Mouse (Mus musculus): ENCODE results near the gene Snx17. TPM values are rescaled to one million over a fixed set of nuclear protein-coding genes. Genes with fewer than 3 reads are reported as not detected.

The Snx17 gene
- total RNA-seq (2021): 100 to 1,000 TPM; 113 TPM
- long read RNA-seq, experiment 1, transcript Snx17-201 (15 exons, 2,018 nt): major isoform, 104 of 126 reads
- long read RNA-seq, experiment 1, partial matches to known transcripts: 15 of 126 reads
- long read RNA-seq, experiment 1, other reads (novel, unspliced or antisense): 5 of 126 reads
- long read RNA-seq, experiment 2, transcript Snx17-202 (16 exons, 2,019 nt): minor isoform, 5 of 323 reads
- long read RNA-seq, experiment 2, transcript Snx17-201 (15 exons, 2,018 nt): major isoform, 266 of 323 reads
- long read RNA-seq, experiment 2, partial matches to known transcripts: 26 of 323 reads
- long read RNA-seq, experiment 2, other reads (novel, unspliced or antisense): 26 of 323 reads

- DNase-seq (ENCODE audit: low spot score in 2 of 2): peak; percentile 98 to 99
These were observed at the start of gene Snx17, which contains the start of gene Eif2b4 for GRCm38 (mm10) chr5:31192939-31193630. Gene Snx17 (plus strand): TSS chr5:31193227. Gene Eif2b4 (minus strand): TSS chr5:31193430.

DNA sequence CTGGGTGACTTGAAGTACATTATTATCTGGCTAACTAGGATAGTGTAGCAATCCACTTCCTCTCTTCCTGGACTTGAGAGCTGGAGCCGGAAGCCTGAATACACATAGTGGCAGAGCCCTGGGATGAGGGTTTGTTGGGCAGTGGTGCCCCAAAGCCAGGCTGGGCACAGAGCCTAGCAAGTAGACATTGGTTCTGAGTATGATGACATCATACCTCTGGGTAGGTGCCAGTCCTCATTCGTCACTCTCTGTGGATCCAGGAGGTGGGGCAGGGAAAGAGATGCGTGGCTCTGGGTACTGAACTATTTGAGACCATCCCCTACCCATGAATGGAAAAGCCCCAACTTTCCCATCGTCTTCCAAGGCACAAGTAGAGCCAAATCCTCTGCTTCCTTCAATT is 43.2 kb upstream of the Snx17 start:
- DNase-seq (ENCODE audit: low spot score in 2 of 2): no peak

DNA sequence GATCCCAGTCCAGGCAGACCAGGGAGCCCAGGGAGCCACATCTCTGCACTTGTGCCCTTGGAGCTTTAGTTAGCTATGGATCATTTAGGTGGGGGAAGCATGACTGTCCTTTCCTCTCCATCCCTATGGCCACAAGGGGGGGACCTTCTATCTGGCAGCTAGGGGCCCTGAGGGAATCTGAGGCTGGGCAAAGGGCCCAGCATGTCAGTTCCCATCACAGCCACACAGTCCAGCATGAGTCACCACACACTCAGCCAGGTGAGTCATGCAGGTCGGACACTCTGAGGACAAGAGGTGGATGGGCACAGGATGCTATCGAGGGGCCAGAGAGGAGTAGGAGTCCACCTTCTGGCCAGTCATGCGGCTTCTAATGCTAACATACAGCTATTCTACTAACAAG is 41.3 kb upstream of the Snx17 start:
- DNase-seq (ENCODE audit: low spot score in 2 of 2): no peak

- DNase-seq (ENCODE audit: low spot score in 2 of 2): no peak
These were observed 39.4 kb upstream of the Snx17 start for GRCm38 (mm10) chr5:31153516-31154151.

GRCm38 (mm10) chr5:31154152-31154553 is 38.9 kb upstream of the Snx17 start, which contains the start of gene Mpv17:
Gene Mpv17 (minus strand): TSS chr5:31154251.
- DNase-seq (ENCODE audit: low spot score in 2 of 2): peak; percentile 52 to 63

DNA sequence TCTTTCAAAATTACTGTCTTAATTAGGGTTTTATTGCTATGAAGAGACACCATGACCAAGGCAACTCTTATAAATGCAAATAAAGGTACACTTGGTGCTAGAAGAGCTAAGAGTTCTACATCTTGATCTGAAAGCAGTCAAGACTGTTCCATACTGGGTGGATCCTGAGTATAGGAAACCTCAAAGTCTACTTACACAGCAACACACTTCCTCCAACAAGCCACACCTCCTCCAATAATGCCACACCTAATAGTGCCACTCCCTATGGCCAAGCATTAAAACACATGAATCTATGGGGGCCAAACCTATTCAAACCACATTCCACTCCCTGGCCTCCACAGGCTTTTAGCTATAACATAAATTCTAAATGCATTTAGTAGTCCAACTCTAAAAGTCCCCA is 30.6 kb upstream of the Snx17 start:
- DNase-seq (ENCODE audit: low spot score in 2 of 2): no peak

DNA sequence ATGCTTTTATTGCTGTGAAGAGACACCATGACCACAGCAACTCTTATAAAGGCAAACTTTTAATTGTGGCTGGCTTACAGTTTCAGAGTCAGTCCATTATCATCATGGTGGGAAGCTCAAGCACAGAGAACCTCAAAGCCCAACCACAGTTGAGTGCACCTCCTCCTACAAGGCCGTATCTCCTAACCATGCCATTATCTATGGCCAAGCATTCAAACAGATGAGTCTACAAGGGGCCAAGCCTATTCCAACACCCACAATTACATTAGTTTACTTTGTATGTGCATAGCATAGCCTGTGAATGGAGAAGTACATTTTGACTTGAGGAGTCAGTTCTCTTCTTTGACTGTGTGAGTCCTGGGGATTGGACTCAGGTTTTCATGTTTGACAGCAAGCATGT is 28.1 kb upstream of the Snx17 start:
- no peak for DNase-seq (ENCODE audit: low spot score in 2 of 2)

- no peak for DNase-seq (ENCODE audit: low spot score in 2 of 2)
These were observed 24.4 kb upstream of the Snx17 start for GRCm38 (mm10) chr5:31168630-31169029.

- DNase-seq (ENCODE audit: low spot score in 2 of 2): peak in 1 of 2 experiments; percentile 20
These were observed 13.7 kb upstream of the Snx17 start for GRCm38 (mm10) chr5:31179301-31179765.

DNA sequence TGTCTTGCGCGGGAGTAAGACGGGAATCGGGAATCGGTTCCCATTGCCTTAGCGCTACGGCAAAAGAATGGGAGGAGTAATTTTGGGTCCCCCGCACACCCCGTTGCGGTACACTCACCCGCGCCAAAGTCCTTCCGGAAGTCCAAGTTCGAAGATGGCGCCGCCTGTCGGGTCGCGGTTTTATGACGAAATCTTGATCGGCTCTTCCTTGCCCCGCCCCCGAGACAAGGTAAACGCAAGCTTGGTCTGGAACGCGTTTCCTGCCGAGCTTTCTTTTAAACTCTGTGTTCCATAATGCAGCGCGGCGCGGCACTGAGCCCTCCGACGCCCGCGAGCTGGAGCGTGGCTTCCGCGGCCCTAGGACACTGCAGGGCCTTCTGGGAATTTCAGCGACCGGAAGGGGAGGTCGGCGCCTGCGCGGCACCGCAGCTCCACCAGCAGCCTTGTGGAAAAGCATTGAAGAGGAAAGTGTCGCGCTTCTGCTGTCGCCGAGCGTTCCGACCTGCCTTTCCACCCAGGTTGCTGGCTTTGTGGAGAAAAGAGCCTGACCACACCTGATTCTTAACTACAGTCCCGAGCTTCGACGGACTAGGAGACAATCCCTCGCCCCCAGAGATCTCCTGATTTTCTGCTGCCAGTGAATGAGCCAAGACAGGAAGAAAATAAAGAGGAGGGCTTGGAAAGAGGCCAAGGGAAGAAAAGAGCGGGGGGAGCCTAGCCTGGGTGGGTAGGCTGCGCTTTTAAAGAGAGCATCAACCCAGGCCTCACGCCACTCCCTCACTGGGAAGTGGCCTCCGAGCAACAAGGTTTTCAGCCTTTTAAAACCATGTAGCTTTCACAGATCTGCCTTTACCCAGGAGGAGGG is 13.0 kb upstream of the Snx17 start, which contains the start of the genes Gm29609 and Gtf3c2:
Gene Gm29609, minus strand, starts transcription at position 146 of the 865 bp plus-strand sequence.
Gene Gtf3c2, minus strand, starts transcription at position 379 of the 865 bp plus-strand sequence.
- peak; percentile 86 to 92 for DNase-seq (ENCODE audit: low spot score in 2 of 2)

DNA sequence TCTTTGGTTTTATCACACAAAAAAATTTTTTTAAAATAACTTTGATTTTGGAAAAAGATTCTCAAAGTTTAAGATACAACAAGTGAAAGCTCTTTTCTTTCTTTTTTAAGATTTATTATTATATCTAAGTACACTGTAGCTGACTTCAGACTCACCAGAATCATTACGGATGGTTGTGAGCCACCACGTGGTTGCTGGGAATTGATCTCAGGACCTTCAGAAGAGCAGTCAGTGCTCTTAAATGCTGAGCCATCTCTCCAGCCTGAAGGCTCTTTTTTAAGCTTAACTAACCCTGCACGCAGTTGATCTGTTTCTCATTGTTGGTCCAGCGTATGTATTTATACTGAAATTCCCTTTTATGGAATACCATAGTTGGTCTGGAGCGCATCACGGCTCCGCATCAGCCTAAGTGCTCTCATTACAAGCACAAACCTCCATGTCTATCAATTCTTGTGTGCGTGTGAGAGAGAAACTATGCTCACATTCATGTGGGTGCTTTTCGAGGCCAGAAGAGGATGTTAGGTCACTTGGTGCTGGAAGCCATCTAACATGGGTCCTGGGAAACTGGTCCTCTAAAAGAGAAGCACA is 11.8 kb upstream of the Snx17 start:
- no peak for DNase-seq (ENCODE audit: low spot score in 2 of 2)

- DNase-seq (ENCODE audit: low spot score in 2 of 2): no peak
These were observed 9.3 kb upstream of the Snx17 start for GRCm38 (mm10) chr5:31183678-31184077.

DNA sequence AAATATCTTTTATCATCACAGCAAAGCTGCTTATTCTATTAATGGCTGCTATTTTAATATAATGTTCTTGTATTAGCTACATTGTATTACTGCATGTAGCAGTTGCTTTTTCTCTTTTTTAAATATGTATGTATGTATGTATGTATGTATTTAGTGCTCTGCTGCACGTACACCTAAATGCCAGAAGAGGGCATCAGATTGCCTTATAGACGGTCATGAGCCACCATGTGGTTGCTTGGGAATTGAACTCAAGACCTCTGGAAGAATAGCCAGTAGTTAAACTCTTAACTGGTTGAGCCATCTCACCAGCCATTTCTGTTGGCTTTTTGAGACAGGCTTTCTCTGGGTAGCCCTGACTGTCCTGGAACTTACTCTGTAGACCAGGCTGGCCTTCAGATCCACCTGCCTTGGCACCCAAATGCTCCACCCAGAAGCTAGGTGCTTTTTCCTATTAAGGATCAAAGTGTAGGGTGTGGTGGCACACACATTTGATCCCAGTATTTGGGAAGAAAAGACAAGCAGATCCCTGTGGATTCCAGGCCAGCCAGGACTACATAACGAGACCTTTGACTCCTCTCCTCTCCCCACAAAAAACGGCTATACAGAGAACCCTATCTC is 4.7 kb upstream of the Snx17 start:
- DNase-seq (ENCODE audit: low spot score in 2 of 2): no peak

GRCm38 (mm10) chr5:31190201-31190600 is 2.8 kb upstream of the Snx17 start:
- no peak for DNase-seq (ENCODE audit: low spot score in 2 of 2)

DNA sequence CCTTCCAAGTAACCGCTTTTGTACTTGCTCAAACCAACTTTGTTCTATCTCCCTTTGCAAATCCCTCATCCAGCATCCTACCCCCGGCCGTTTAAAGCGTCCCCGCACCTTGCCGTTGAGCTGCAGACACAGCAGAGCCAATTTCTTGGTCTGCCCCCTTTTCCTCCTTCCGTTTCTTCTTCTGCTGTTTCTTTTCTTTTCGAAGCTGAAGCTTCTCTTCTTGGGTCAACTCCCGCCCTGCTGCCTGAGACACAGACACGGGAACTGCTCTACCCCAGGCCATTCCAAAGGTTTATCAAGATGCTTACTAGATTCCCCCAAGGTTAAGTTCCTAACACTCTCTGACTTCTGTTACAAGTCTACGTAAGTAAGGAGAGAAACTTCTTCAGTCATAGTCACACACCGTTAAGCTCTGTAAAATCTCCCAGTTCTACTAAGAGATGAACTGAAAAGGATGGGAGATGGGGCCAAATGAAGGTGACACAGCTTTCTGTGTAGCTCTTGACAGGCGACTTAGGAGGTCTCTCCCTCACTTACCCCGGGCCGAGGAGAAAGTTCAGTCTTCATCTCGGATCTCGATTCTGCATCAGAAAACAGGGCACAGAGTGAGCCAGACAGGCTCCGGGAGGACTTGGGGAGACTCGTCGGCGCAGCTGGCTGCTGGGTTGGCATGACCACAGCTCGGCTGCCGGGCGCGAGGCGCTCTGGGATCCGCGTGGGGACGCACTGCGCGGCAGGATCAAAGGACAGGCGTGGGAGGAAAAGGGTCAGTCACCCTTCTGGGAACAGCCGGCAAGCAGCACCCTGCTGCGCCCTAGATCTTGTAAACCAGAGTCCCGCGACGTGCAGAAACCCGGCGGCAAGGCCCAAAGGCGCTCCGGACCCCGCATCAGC is 735 bp upstream of the Snx17 start:
- DNase-seq (ENCODE audit: low spot score in 2 of 2): peak in 1 of 2 experiments; percentile 70

GRCm38 (mm10) chr5:31193631-31194281 is 729 bp downstream of the Snx17 start:
- no peak for DNase-seq (ENCODE audit: low spot score in 2 of 2)

DNA sequence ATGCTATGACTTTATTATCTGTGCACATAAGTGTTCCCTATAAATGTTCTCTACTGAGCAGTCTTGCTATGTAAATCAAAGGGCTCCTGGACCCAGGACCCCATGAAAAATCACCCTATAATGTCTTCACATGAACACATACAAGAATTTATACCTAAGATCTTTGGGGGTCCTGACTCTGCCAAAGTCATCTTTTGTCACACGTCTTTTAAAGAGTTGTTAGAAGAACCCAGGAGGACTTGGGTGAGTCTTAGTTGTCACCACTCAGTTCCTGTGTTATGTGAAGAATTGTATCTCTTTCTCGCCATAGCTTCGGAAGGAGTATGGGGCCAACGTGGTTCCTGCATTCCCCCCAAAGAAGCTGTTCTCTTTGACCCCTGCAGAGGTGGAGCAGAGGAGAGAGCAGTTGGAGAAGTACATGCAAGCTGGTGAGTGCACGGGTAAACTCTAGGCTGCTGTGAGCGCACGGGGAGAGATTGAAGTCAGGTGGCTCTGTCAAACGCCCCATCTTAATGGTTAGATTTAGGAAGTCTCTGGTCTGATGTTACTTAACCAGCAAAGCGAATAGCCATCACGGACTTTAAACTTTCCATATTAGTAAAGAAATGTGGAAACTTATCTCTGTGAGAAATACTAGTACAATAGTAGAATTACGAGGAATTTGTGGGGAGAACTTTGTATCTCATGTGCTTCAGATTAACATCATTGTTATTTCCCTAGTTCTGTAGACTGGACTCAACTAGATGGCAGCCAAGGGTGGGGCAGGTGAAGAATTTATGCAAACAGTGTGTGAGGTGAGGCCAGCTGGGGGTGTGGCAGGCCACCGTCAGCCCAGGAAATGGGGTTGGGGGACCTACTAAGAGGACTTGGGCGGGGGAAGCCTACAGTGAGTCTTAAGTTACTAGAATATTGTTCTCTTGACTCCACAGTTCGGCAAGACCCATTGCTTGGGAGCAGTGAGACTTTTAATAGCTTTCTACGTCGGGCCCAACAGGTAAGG is 1.8 kb downstream of the Snx17 start:
- DNase-seq (ENCODE audit: low spot score in 2 of 2): no peak
